Mouse (Mus musculus) megakaryocyte, embryonic 14.5 days (primary cell): Measurements from ENCODE around the gene Rnf6. TPM values are rescaled to one million over a fixed set of nuclear protein-coding genes. Genes with fewer than 3 reads are reported as not detected.

Source experiments
- H3K27me3 ChIP-seq: replicated peaks from 2 replicates; pipeline ENCODE3; 2012; ENCODE audit warnings: inconsistent platforms
- H3K36me3 ChIP-seq: replicated peaks from 2 replicates; pipeline ENCODE3; 2012; ENCODE audit warnings: low read length, inconsistent platforms, mixed read lengths
- H3K4me1 ChIP-seq: 2 replicates; pipeline ENCODE4 v1.6.1; 2012; ENCODE audit warnings: inconsistent platforms
- H3K4me3 ChIP-seq: replicated peaks from 2 replicates; pipeline ENCODE3; 2012; ENCODE audit warnings: moderate library complexity, mild to moderate bottlenecking, inconsistent platforms
- H3K9me3 ChIP-seq: 2 replicates; pipeline ENCODE4 v1.6.1; 2012; ENCODE audit warnings: inconsistent platforms
- FLI1 ChIP-seq: IDR thresholded peaks from 2 replicates; pipeline ENCODE4 v1.6.1; 2012; ENCODE audit warnings: low read length, inconsistent platforms, mixed read lengths
- GATA1 ChIP-seq: IDR thresholded peaks from 3 replicates; pipeline ENCODE4 v1.6.1; 2012; ENCODE audit warnings: mixed read lengths, low read length, inconsistent platforms, borderline replicate concordance
- polyA plus RNA-seq: library from polyadenylated mRNA; stranded (reverse); fragments of >175 nt; gene quantifications from 2 replicates; pipeline ENCODE4 v1.2.3, GENCODE M21; 2012; ENCODE audit warnings: low replicate concordance; ENCODE audit not compliant: insufficient read depth

Gene Rnf6
- polyA plus RNA-seq, 1 experiment = 8.3 TPM

DNA sequence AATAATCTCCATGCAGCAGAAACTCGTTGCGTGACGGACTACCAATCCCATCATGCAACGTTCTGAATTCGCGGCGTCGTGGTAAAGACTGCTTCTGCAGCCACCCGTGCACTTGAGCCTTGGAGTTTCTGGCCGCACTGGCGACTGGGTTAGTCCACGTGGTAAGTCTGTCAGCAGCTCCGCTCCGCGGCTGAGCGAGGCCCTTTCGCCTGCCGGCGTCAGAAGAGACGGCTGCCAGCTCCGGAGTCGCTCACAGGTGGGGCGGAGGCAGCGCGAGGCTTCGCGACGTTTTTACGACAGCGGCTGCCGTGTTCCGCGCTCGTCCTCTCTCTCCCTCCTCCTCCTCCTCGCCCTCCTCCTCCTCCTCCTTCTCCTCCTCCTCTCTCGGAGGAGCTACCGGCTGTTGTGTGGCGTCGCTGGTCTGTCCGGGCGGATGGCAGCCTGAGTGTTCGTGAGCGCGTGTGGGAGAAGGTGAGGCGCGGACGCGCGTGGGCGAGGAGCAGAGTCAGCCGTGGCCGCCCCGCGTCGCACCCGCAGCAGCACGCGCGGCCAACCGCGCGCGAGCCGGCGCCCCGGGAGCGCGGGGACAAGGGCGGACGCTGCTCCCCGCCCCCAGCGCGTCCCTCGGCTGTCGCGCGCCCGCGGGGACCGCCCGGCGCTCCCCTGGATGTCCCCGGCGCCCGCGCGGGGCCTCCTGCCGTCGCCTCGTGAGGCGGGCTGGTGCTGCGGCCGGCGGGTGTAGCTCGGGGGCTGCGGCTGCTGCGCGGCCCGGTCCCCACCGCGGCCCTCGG is 9.7 kb upstream of the Rnf6 start, which contains the start of gene Cdk8:
Gene Cdk8 (plus strand): TSS at position 367 of the 791 bp plus-strand sequence.
- Histone ChIP-seq H3K36me3 (peaks cover 7% of the 10 kb centered on the region), H3K9me3 (no peaks in the 10 kb centered on the region; the same call in 1 of the 2 replicates), H3K4me1 (peaks cover 38% of the 10 kb centered on the region), H3K27me3 (peaks cover 2% of the 10 kb centered on the region), H3K4me3 (peak within 1 kb of the TSS; percentile 100)
- TF ChIP-seq FLI1 (no peak), GATA1 (no peak)

DNA sequence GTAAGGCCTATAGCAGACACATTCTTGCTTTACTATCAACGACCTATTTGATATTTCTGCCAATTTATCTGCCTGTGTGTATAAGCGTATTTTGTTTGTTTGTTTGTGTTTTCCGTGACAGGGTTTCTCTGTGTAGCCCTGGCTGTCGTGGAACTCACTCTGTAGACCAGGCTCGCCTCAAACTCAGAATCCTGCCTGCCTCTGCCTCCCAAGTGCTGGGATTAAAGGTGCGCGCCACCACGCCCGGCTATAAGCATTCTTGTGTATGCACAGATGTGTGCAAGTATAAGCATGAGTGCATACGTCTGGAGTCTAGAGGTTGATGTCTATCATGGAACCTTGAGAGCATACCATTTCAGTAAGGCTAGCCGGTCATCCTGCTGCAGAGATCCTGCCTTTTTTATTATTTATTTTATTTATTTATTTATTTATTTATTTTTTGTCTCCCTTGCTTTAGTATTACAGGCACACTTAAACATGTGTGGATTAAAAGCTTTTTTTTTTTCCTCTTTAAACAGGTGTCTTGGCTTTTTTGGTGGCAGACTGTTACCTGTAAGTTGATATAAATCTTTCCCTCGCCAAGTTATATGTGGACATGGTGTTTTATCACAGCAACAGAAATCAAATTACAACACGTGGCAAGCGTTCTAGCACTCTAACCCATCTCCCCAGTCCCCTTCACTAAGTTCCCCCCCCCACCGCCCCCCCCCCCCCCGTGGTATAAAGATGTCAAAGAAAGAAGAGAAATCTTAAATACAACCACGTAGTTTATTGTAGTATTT is 8.7 kb upstream of the Rnf6 start:
- TF ChIP-seq FLI1 (no peak), GATA1 (no peak)
- H3K27me3 ChIP-seq = peaks cover 2% of the 10 kb centered on the region
- no peaks in the 10 kb centered on the region; the same call in 1 of the 2 replicates for H3K9me3 ChIP-seq
- H3K4me3 ChIP-seq = peak overlapping the region; percentile 100
- H3K4me1 ChIP-seq = peaks cover 29% of the 10 kb centered on the region; the same call in 1 of the 2 replicates
- no peaks in the 10 kb centered on the region for H3K36me3 ChIP-seq

DNA sequence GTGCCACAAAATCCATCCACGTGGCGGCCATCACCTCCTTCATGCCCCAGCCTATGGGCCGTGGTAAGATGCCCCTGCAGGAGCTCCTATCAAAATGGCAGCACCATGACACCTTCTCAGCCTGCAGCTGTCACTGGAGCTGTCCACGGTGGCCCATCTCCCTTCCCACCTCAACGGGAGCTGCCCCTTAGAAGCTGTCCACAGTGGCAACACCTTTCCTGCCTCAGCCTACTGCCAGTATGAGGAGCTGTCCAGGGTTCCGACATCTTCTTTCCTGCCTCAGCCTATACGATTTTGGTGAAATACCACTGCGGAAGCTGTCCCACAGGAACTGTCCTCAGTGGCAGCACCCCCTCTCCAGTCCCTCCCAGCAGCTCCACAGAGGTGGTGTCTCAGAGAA is 6.1 kb upstream of the Rnf6 start:
- Histone ChIP-seq H3K36me3 (peaks cover 3% of the 10 kb centered on the region), H3K4me3 (peak overlapping the region; percentile 2), H3K9me3 (no peaks in the 10 kb centered on the region; the same call in 1 of the 2 replicates), H3K27me3 (peaks cover 2% of the 10 kb centered on the region), H3K4me1 (peaks cover 19% of the 10 kb centered on the region)
- TF ChIP-seq FLI1 (no peak), GATA1 (no peak)

DNA sequence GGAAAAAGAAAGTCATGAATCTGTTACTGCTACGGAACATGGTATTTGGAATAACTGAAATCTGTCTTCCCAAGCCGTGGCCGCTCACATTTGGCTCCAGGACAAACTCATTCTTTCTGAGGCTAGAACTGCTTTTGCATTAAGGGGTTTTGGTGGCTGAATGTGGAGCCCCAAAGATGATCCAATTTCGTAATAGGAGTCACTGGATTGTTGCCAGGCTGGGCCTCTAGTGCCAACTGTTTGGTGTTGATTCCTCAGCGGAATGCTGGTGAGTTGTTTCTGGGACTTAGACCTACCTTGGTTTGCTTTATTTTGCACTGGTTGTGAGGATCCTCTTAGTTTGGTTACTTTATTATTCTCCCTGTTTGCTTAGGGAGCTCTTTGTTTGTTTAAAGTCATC is 2.4 kb upstream of the Rnf6 start:
- no peak for TF ChIP-seq GATA1
- no peak for TF ChIP-seq FLI1
- no peak overlapping the region for H3K4me3 ChIP-seq

DNA sequence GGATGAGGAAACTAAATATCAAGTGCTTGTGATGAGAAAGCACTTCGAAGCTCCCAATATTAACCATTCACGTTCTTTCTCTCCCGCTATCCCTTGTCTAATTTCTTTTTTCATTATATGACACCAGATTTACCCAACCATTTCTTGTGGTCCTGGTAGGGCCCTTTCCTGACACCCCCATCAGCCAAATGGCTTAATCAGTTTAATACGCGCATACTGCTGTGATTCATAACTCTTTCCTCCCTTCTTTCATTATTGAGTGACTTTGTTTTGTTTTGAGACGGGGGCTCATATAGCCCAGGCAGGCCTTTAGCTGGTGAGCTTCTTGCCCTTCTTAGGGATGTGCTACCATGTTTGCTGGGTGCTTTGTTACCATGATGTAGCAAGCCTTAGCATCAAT is 367 bp upstream of the Rnf6 start:
- TF ChIP-seq GATA1 (no peak), FLI1 (no peak)
- no peaks in the 10 kb centered on the region for H3K9me3 ChIP-seq
- peaks cover 34% of the 10 kb centered on the region for H3K4me1 ChIP-seq
- no peaks in the 10 kb centered on the region for H3K27me3 ChIP-seq
- peaks cover 32% of the 10 kb centered on the region for H3K36me3 ChIP-seq
- H3K4me3 ChIP-seq = peak overlapping the region; percentile 93

More for the DNA sequence above, 2.4 kb upstream of the Rnf6 start:
- Histone ChIP-seq H3K27me3 (peaks cover 2% of the 10 kb centered on the region), H3K9me3 (no peaks in the 10 kb centered on the region; the same call in 1 of the 2 replicates), H3K4me1 (peaks cover 27% of the 10 kb centered on the region), H3K36me3 (peaks cover 12% of the 10 kb centered on the region)

DNA sequence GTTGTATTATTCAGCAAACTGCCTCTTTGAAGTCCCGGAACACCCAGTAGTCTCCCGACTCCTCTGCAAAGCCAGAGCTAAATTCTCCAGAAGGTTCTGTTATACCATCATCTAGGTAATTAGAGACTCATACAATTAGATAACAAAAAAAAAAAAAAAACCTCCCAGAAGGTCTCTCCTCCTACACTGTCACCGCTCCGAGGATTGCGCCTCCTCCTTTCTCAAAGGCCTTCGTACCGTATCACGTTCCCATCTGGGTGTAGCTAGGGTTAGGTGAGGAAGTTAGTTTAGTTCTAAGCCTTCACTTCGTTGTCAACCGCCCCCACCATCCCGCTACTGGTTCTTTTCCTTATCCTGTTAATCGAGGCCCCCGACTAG is 865 bp downstream of the Rnf6 start:
- TF ChIP-seq GATA1 (no peak), FLI1 (no peak)
- Histone ChIP-seq H3K36me3 (peaks cover 40% of the 10 kb centered on the region), H3K4me1 (peaks cover 34% of the 10 kb centered on the region), H3K27me3 (no peaks in the 10 kb centered on the region), H3K4me3 (peak overlapping the region; percentile 93), H3K9me3 (no peaks in the 10 kb centered on the region)

DNA sequence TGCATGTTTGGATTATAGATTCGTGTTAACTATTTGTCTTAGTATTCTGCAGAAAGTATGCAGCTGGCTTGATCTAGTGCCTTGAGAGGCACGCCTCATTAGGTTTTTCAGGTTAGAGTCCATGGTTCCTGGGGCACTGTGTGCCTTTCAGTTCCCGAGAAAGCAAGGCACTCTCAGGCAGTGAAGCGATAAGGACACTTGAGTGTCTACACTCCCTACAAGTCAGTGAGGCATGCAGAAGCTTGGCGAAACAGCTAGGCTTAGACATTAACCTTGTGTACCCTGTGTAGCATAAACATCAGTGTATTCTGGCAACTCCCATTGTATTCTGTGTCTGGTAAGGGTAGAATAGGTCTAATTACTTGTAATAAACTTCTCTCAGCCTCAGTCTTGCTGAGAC is 15.8 kb downstream of the Rnf6 start:
- Histone ChIP-seq H3K9me3 (0 out of 2 replicates have a peak, but pooled peaks cover 3% of the 10 kb centered on the region), H3K27me3 (no peaks in the 10 kb centered on the region), H3K36me3 (peaks cover 93% of the 10 kb centered on the region), H3K4me3 (no peak overlapping the region), H3K4me1 (peaks cover 14% of the 10 kb centered on the region)
- TF ChIP-seq GATA1 = no peak
- TF ChIP-seq FLI1 = no peak

DNA sequence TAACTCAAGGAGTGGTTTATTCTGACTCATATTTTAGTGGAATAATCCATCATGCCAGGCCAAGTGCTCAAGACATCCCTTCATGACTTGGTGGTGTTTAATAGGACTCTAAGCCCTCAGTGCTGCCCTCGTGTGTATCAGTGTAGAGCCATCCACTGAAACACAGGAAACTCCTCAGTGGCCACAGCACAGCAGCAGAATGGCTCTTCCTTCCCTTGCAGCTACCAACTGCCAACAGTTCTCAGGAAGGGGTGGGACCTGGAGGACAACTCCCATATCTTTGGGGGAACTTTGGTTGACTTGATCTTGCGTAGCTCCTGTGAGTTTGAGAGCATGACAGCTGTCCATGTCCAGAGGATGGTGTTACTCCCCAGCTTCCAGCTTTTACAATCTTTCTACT is 17.4 kb downstream of the Rnf6 start:
- TF ChIP-seq FLI1 (no peak), GATA1 (no peak)
- H3K4me3 ChIP-seq = no peak overlapping the region

DNA sequence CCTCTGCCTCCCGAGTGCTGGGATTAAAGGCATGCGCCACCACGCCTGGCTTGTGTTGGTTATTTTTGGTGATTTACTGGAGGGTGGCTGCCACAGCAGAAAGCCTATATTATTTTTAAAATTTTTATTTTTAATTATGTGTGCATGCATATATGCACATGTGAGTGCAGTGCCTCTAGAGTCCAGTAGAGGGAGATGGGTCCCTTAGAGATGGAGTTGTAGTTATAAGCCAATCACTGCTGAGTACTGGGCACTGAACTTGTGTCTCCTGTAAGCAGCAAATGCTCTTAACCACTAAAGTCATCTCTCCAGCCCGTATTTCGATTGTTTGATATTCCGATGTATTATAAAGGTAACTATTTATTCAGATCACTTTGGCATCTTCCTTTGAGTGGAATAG is 20.8 kb downstream of the Rnf6 start:
- peaks cover 21% of the 10 kb centered on the region for H3K4me1 ChIP-seq
- 0 out of 2 replicates have a peak, but pooled peaks cover 3% of the 10 kb centered on the region for H3K9me3 ChIP-seq
- H3K27me3 ChIP-seq = no peaks in the 10 kb centered on the region
- H3K4me3 ChIP-seq = no peak overlapping the region
- TF ChIP-seq FLI1 (no peak), GATA1 (no peak)
- peaks cover 49% of the 10 kb centered on the region for H3K36me3 ChIP-seq

More for the DNA sequence above, 17.4 kb downstream of the Rnf6 start:
- Histone ChIP-seq H3K36me3 (peaks cover 77% of the 10 kb centered on the region), H3K27me3 (no peaks in the 10 kb centered on the region), H3K9me3 (0 out of 2 replicates have a peak, but pooled peaks cover 3% of the 10 kb centered on the region), H3K4me1 (peaks cover 21% of the 10 kb centered on the region)

DNA sequence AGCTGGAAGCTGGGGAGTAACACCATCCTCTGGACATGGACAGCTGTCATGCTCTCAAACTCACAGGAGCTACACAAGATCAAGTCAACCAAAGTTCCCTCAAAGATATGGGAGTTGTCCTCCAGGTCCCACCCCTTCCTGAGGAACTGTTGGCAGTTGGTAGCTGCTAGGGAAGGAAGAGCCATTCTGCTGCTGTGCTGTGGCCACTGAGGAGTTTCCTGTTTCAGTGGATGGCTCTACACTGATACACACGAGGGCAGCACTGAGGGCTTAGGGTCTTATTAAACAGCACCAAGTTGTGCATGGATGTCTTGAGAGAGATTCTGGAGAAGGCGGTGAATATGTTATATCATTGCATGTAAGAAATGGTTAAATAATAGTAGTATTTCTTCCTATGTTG is 21.8 kb downstream of the Rnf6 start:
- peaks cover 39% of the 10 kb centered on the region for H3K36me3 ChIP-seq
- H3K4me3 ChIP-seq = no peak overlapping the region
- peaks cover 15% of the 10 kb centered on the region for H3K4me1 ChIP-seq
- no peaks in the 10 kb centered on the region for H3K27me3 ChIP-seq
- peaks cover 8% of the 10 kb centered on the region; the same call in 1 of the 2 replicates for H3K9me3 ChIP-seq
- TF ChIP-seq FLI1 (no peak), GATA1 (no peak)
